Mouse (Mus musculus): ENCODE results near the gene Irf2bp2. TPM values are rescaled to one million over a fixed set of nuclear protein-coding genes. Genes with fewer than 3 reads are reported as not detected.
A peak's percentile ranks its signal among the peaks of the same experiment; 100 is the strongest.

Gene Irf2bp2
- polyA plus RNA-seq, 1 experiment from 2014 or later = 12.6 TPM

- Histone ChIP-seq H3K27me3 (no peaks in the 10 kb centered on the region), H3K36me3 (no peaks in the 10 kb centered on the region)
- WGBS = 43% methylated on average over 5 of the region's 5 CpGs
Measured at GRCm38 (mm10) chr8:126616736-126617135, 22.9 kb upstream of the Irf2bp2 start.

GRCm38 (mm10) chr8:126615765-126616164, 22.0 kb upstream of the Irf2bp2 start:
- H3K9ac ChIP-seq = no peak overlapping the region
- no peaks in the 10 kb centered on the region for H3K36me3 ChIP-seq
- no peaks in the 10 kb centered on the region for H3K9me3 ChIP-seq
- H3K4me1 ChIP-seq = peaks cover 40% of the 10 kb centered on the region
- 35% methylated on average over 9 of the region's 9 CpGs for WGBS
- peak; percentile 46; the same call in 1 of the 2 replicates for ATAC-seq (ENCODE audit: borderline replicate concordance, extremely low read depth, low FRiP score, low TSS enrichment)
- no peaks in the 10 kb centered on the region for H3K27me3 ChIP-seq
- H3K4me2 ChIP-seq = no peak overlapping the region; the same call in 1 of the 2 replicates
- no peak overlapping the region for H3K4me3 ChIP-seq
- peak overlapping the region; percentile 66 for H3K27ac ChIP-seq

More at GRCm38 (mm10) chr8:126616736-126617135, 22.9 kb upstream of the Irf2bp2 start:
- Histone ChIP-seq H3K4me2 (no peak overlapping the region), H3K4me3 (no peak overlapping the region), H3K9me3 (no peaks in the 10 kb centered on the region), H3K9ac (no peak overlapping the region), H3K27ac (peak overlapping the region; percentile 52), H3K4me1 (peaks cover 40% of the 10 kb centered on the region)
- ATAC-seq (ENCODE audit: borderline replicate concordance, extremely low read depth, low FRiP score, low TSS enrichment) = no peak

- Histone ChIP-seq H3K27me3 (no peaks in the 10 kb centered on the region), H3K4me3 (no peak overlapping the region), H3K9me3 (no peaks in the 10 kb centered on the region), H3K9ac (no peak overlapping the region), H3K4me2 (no peak overlapping the region), H3K27ac (0 out of 2 replicates have a peak overlapping the region, but pooled peaks have one; percentile 21), H3K36me3 (no peaks in the 10 kb centered on the region), H3K4me1 (peaks cover 40% of the 10 kb centered on the region)
- no peak for ATAC-seq (ENCODE audit: borderline replicate concordance, extremely low read depth, low FRiP score, low TSS enrichment)
- 53% methylated on average over 5 of the region's 5 CpGs for WGBS
Measured at GRCm38 (mm10) chr8:126614740-126615132, 20.9 kb upstream of the Irf2bp2 start.

- 83% methylated on average over 8 of the region's 8 CpGs for WGBS
- Histone ChIP-seq H3K4me1 (peaks cover 40% of the 10 kb centered on the region), H3K4me3 (no peak overlapping the region), H3K27ac (0 out of 2 replicates have a peak overlapping the region, but pooled peaks have one; percentile 21), H3K9me3 (no peaks in the 10 kb centered on the region), H3K4me2 (no peak overlapping the region), H3K9ac (no peak overlapping the region), H3K27me3 (no peaks in the 10 kb centered on the region), H3K36me3 (no peaks in the 10 kb centered on the region)
- ATAC-seq (ENCODE audit: borderline replicate concordance, extremely low read depth, low FRiP score, low TSS enrichment) = no peak
Measured at GRCm38 (mm10) chr8:126614062-126614739, 20.4 kb upstream of the Irf2bp2 start.

GRCm38 (mm10) chr8:126613143-126613542, 19.4 kb upstream of the Irf2bp2 start:
- Histone ChIP-seq H3K9me3 (no peaks in the 10 kb centered on the region), H3K36me3 (no peaks in the 10 kb centered on the region), H3K4me2 (no peak overlapping the region), H3K9ac (no peak overlapping the region), H3K27ac (no peak overlapping the region), H3K4me3 (no peak overlapping the region), H3K27me3 (no peaks in the 10 kb centered on the region), H3K4me1 (peaks cover 43% of the 10 kb centered on the region)
- no peak for ATAC-seq (ENCODE audit: borderline replicate concordance, extremely low read depth, low FRiP score, low TSS enrichment)
- WGBS = 50% methylated on average over 5 of the region's 5 CpGs

- 70% methylated on average over 3 of the region's 3 CpGs for WGBS
- H3K9me3 ChIP-seq = no peaks in the 10 kb centered on the region
- no peaks in the 10 kb centered on the region for H3K27me3 ChIP-seq
- H3K27ac ChIP-seq = no peak overlapping the region
- no peak overlapping the region for H3K4me3 ChIP-seq
- H3K36me3 ChIP-seq = no peaks in the 10 kb centered on the region
- no peak overlapping the region for H3K4me2 ChIP-seq
- peaks cover 45% of the 10 kb centered on the region for H3K4me1 ChIP-seq
- ATAC-seq (ENCODE audit: borderline replicate concordance, extremely low read depth, low FRiP score, low TSS enrichment) = no peak
- no peak overlapping the region for H3K9ac ChIP-seq
Measured at GRCm38 (mm10) chr8:126612739-126613138, 19.0 kb upstream of the Irf2bp2 start.

- no peaks in the 10 kb centered on the region for H3K27me3 ChIP-seq
- WGBS = 9% methylated on average over 3 of the region's 3 CpGs
- ATAC-seq (ENCODE audit: borderline replicate concordance, extremely low read depth, low FRiP score, low TSS enrichment) = no peak
- no peaks in the 10 kb centered on the region for H3K9me3 ChIP-seq
- H3K4me1 ChIP-seq = peaks cover 39% of the 10 kb centered on the region
- H3K9ac ChIP-seq = no peak overlapping the region
- no peak overlapping the region for H3K4me2 ChIP-seq
- no peak overlapping the region for H3K4me3 ChIP-seq
- no peaks in the 10 kb centered on the region for H3K36me3 ChIP-seq
- peak overlapping the region; percentile 26; the same call in 1 of the 2 replicates for H3K27ac ChIP-seq
Measured at GRCm38 (mm10) chr8:126610713-126611112, 16.9 kb upstream of the Irf2bp2 start.

- Histone ChIP-seq H3K27ac (peak overlapping the region; percentile 56; the same call in 1 of the 2 replicates), H3K4me2 (no peak overlapping the region), H3K4me1 (peaks cover 29% of the 10 kb centered on the region), H3K36me3 (no peaks in the 10 kb centered on the region), H3K9me3 (no peaks in the 10 kb centered on the region), H3K4me3 (no peak overlapping the region), H3K27me3 (no peaks in the 10 kb centered on the region), H3K9ac (no peak overlapping the region)
- 0 out of 2 replicates have a peak, but pooled peaks have one; percentile 25 for ATAC-seq (ENCODE audit: borderline replicate concordance, extremely low read depth, low FRiP score, low TSS enrichment)
- 53% methylated on average over 11 of the region's 11 CpGs for WGBS
Measured at GRCm38 (mm10) chr8:126609556-126610263, 15.9 kb upstream of the Irf2bp2 start.

- WGBS = 29% methylated on average over 8 of the region's 8 CpGs
- ATAC-seq (ENCODE audit: borderline replicate concordance, extremely low read depth, low FRiP score, low TSS enrichment) = no peak
- H3K4me3 ChIP-seq = no peak overlapping the region
- peaks cover 41% of the 10 kb centered on the region for H3K4me1 ChIP-seq
- H3K27ac ChIP-seq = peak overlapping the region; percentile 85
- H3K27me3 ChIP-seq = no peaks in the 10 kb centered on the region
- no peaks in the 10 kb centered on the region for H3K36me3 ChIP-seq
- H3K9me3 ChIP-seq = no peaks in the 10 kb centered on the region
- H3K4me2 ChIP-seq = no peak overlapping the region
- H3K9ac ChIP-seq = no peak overlapping the region
Measured at GRCm38 (mm10) chr8:126603241-126603947, 9.6 kb upstream of the Irf2bp2 start.

GRCm38 (mm10) chr8:126602641-126603040, 8.9 kb upstream of the Irf2bp2 start:
- no peaks in the 10 kb centered on the region for H3K27me3 ChIP-seq
- no peak overlapping the region for H3K4me3 ChIP-seq
- H3K4me1 ChIP-seq = peaks cover 43% of the 10 kb centered on the region
- ATAC-seq (ENCODE audit: borderline replicate concordance, extremely low read depth, low FRiP score, low TSS enrichment) = no peak
- WGBS = 61% methylated on average over 8 of the region's 8 CpGs
- H3K36me3 ChIP-seq = no peaks in the 10 kb centered on the region
- H3K27ac ChIP-seq = peak overlapping the region; percentile 85
- H3K4me2 ChIP-seq = no peak overlapping the region
- H3K9me3 ChIP-seq = no peaks in the 10 kb centered on the region
- H3K9ac ChIP-seq = no peak overlapping the region

GRCm38 (mm10) chr8:126601325-126601724, 7.5 kb upstream of the Irf2bp2 start:
- no peaks in the 10 kb centered on the region for H3K9me3 ChIP-seq
- no peak overlapping the region for H3K4me3 ChIP-seq
- WGBS = 36% methylated on average over 5 of the region's 5 CpGs
- H3K4me2 ChIP-seq = no peak overlapping the region
- H3K27me3 ChIP-seq = no peaks in the 10 kb centered on the region
- no peaks in the 10 kb centered on the region for H3K36me3 ChIP-seq
- no peak overlapping the region for H3K9ac ChIP-seq
- H3K4me1 ChIP-seq = peaks cover 56% of the 10 kb centered on the region
- no peak for ATAC-seq (ENCODE audit: borderline replicate concordance, extremely low read depth, low FRiP score, low TSS enrichment)
- peak overlapping the region; percentile 56 for H3K27ac ChIP-seq
